Mouse (Mus musculus) small intestine, adult 2 months (tissue): Measurements from ENCODE around the gene Fgd4.

Source experiments
- CTCF ChIP-seq: fragments of 200-500 bp; IDR thresholded peaks from 2 replicates; pipeline ENCODE4 v1.5.1; 2012; ENCODE audit warnings: low read depth, mild to moderate bottlenecking, control low read depth, inconsistent platforms, low read length, moderate library complexity, mixed read lengths; ENCODE audit not compliant: insufficient replicate concordance, insufficient read length; ENCODE audit errors: extremely low read depth
- POLR2A ChIP-seq: fragments of 200-500 bp; IDR thresholded peaks from 2 replicates; pipeline ENCODE4 v1.6.1; 2012; ENCODE audit warnings: low read depth, mild to moderate bottlenecking, control low read depth, inconsistent platforms, low read length, moderate library complexity

GRCm38 (mm10) chr16:16501491-16501890, 98.9 kb downstream of the Fgd4 start:
- no peak for TF ChIP-seq POLR2A
- no peak for TF ChIP-seq CTCF
